Mouse (Mus musculus) heart, postnatal 0 days (tissue): ENCODE measurements around the gene Ap5s1.

Experiments
- CTCF ChIP-seq: IDR thresholded peaks from 2 replicates; pipeline ENCODE4 v1.5.1; 2016; ENCODE audit warnings: antibody characterized with exemption, control low read depth, low read depth
- EP300 ChIP-seq: IDR thresholded peaks from 2 replicates; pipeline ENCODE4 v1.6.1; 2016; ENCODE audit warnings: antibody characterized with exemption, low read depth

DNA sequence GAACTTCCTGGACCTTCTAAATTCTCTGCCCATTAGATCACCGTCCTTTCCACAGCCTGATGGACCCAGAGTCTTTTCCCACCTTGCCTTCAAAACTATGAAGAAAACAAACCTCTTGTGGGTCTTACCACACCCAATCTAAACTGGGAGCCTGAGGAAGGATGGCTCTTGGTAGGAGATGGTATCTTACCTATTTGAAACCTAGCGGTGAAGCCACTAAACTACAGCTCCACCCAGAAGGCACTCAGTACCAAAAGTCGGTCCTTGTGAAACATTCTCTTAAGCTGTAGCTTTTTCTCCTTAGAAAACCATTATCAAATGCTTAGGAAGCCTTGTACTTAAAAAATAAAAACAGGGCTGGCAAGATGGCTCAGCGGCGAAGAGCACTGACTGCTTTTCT lies 18.6 kb upstream of the Ap5s1 start:
- TF ChIP-seq CTCF = no peak
- TF ChIP-seq EP300 = no peak
